Mouse (Mus musculus): ENCODE results near the gene Prkn. TPM values are rescaled to one million over a fixed set of nuclear protein-coding genes. Genes with fewer than 3 reads are reported as not detected.

Gene Prkn
- total RNA-seq, 2 experiments from 2014 or later: 7.0 to 10.9 TPM

DNA sequence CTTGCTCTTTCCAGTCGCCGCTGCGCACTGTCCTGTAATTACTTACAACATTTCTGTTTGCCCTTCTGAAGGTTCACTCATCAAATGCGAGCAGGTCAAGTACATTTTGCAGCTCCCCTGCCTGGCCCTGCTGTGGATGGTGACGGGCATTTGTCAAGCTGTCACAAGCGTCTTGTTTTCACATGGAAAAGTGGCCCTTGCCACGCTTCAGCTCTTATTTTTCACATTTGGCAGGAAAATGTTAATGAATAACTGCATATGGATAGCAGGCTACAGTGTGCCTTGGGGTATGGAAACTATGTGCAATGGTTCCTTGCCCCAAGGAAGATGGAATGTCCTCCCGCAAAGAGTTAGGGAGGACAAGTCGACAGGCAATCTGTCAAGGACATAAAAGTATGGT lies 404.9 kb downstream of the Prkn start:
- intact Hi-C loops (cut with DNase I): no loop called here
- no peak for DNase-seq

DNA sequence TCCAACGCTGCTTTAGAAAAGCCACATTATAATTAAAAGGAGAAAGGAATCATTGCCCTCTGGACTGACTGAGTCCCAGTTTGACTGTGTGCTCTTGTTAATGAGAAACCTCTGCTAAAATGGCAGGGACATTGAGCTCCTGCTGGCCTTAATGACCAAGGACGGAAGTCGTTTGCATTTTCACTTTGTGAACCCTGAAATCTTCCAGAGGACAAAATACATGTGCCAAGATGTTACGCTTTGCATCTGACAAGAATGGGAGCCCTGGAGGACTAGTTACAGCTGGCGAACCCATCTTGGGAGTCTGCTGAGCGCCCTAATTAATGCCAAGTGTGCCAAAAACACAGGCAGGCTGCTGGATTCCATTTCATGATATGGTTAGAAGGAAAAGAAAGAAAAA lies 409.0 kb downstream of the Prkn start:
- intact Hi-C loops (cut with DNase I): no loop called here
- DNase-seq: no peak

DNA sequence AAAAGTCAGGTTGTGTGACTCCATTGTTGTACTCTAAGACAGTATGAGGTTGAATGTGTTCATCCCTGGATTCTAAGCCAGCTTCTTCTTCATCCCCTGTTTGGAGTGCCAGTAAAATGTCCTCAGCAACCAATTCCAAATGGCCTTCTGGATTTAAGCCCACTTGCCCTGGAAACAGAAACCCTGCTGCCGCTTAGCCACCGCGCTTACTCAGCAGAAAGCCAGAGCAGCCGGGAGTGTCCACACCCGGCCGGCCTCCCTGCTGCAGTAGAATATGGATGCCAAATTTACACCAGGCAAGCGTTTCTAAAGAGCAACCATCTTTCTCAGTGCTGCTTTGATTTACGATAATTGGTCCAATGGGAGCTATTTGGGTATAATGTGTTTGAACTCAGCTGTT lies 420.5 kb downstream of the Prkn start:
- intact Hi-C loops (cut with DNase I): no loop called here
- DNase-seq: peak; percentile 2 to 4

DNA sequence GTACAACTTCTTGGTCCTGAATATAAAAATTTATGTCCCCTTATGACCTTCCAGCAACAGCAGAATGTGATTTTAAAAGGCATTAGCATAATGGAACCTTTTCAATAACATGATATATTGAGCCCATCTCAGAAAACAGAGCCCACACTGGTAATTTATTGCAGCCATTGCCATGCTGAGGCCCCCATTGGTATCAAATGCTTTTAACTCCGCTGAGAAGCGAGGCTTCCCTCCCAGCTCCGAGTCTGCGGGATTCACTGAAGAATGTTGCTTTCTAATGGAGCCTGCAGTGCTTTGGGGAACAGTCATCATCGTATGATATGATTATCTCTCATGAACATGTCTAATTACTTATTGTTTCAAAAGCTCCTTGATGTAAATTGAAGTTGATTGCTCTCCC lies 421.5 kb downstream of the Prkn start:
- intact Hi-C loops (cut with DNase I): no loop called here

DNA sequence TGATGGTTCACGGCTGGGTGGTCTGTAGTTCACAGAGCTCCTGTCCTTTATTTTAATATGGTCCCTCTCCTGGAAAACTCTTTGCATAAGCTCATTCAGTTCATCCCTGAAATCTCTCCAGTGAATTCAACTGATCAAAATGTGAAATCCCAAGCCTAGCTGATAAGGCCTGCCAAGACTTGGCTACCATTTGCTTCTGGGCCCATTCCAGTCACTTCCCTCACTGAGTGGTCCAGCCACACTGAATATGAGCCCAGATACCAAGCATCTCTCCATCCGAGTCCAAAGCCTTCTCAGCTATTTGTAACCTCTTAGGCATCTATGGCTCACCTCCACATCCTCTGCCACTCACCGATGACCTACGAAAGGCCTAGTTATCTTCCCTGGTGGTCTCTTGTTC lies 427.8 kb downstream of the Prkn start:
- DNase-seq: no peak
- intact Hi-C loops (cut with DNase I): no loop called here

More for the DNA sequence above, 421.5 kb downstream of the Prkn start:
- DNase-seq: no peak

DNA sequence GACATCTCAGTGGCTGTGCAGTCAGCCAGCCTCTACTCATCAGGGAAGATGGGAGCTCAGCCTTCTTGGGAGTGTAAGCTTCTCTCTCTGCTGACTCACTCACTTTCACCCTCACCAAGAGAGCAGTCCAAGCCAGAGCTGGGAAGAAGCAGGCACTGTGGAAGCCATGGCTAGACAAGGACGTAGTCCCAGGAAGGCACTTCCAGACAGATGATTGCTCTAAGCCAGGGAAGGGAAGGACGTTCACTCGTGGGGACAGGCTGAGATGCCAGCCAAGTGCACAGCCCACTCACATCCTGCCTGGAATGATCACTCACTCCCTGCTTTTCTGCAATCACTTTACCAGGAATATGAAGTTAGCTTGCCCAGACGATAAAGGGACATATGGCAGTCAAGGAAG lies 430.0 kb downstream of the Prkn start:
- intact Hi-C loops (cut with DNase I): no loop called here
- no peak for DNase-seq

DNA sequence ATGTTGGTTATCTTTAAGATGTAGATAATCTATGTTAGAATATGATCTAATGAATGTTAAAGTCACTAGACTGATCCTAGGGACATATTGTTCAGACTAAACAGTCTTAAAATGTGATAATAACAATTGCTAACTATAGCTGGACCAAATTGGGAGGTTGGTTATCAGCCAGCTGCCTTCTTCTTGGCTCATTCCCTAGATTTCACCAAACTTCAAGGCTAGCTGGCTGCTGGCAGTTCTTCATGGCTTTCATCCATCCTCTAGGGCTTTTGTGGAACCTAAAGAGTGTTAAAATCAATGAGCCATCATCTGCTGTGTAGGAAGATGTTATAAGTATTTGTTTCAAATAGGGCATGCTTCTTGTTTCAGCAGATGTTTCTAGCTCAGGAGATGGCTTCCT lies 431.7 kb downstream of the Prkn start:
- DNase-seq: no peak
- intact Hi-C loops (cut with DNase I): no loop called here

DNA sequence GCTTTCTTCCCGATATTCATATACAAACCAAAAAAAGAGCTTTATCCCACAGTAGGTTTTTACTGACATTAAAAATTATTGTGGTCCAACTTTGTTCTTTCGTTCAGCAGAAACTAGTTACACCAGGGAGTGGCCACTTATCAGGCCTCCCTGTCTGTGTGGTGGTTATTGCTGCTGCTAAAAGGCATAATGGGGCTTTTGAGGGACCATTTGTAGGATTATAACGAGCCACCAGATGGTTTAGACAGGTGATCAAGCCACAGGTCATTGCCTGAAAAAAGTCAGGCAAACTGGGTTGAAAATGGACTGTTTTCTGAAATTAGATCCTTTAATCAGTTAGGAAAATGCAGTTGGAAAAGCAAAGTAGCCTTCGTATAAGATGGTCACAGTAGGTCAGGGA lies 444.1 kb downstream of the Prkn start:
- intact Hi-C loops (cut with DNase I): no loop called here
- DNase-seq: no peak

DNA sequence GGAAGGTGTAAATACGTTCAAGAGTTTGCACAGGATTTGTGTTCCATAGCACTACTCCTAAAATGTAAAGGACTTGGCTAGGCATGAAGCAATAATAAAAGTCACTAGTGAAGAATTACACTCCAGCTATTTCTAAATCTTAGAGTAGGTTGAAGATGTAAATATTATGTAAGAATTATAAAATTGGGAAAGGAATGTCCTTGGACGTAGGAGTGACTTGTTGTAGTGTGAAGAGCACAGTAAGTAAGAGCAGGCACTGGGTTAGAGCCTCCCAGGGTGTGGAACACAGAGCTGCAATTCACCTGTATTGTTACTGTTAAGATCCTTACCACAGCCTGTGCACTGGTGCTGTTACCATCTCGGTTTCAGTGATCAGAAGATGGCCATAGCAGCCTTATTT lies 450.0 kb downstream of the Prkn start:
- no peak for DNase-seq
- intact Hi-C loops (cut with DNase I): no loop called here

DNA sequence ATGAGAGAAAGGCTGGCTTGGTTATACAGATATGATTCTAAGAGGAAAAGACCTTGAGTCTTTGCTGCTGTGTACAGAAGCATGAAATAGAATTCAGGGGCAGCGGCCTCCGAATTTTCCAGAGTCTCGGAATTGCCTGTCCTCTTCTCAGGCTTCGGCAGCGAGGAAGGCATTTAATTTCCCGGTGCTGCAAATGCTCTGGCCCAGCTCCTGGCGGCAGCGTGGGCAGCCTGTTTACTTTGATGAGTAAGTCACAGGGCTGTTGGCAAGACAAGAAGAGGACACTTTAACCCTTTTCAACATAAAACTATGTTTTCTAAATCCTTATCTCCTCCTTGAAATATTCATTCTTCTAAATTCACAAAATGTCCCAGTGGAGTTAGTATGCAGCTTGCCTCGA lies 462.9 kb downstream of the Prkn start:
- no peak for DNase-seq
- intact Hi-C loops (cut with DNase I): no loop called here

DNA sequence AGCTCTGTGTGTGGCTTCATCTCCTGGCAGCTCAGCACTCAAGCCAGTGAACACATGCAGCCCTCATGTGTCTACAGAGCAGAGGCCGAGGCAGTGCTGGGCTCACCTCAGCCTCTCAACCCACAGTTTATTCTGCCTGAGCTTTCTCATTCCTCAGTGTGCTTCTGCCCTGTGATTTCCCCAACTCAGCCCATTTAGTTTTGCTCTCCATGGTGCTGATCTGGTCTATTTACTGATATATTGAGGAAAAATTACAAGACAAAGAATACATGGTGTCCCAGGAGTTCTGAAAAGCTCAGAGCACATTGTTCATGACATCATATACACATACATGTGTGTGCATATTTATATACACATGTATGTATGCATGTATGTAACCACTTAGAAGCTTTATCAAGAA lies 469.7 kb downstream of the Prkn start:
- intact Hi-C loops (cut with DNase I): no loop called here
- DNase-seq: no peak

DNA sequence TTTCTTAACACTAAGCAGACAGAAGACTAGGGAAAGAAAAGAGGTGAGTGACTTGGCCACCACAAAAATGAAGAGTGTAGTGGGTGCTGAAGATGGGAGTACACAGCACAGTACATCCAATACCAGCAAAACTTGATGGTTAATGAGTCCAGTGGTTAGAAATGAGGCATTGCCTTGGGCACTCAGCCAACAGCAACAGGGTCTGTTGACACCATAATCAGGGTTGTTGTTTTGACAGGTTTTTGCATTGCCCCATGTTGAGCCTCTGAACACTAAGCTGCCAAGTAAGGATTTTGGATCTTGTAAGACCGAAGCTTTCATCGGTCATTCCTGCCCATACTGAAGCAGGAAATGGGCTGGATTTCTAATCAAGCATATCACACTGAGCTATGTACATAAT lies 474.0 kb downstream of the Prkn start:
- intact Hi-C loops (cut with DNase I): no loop called here
- DNase-seq: no peak

DNA sequence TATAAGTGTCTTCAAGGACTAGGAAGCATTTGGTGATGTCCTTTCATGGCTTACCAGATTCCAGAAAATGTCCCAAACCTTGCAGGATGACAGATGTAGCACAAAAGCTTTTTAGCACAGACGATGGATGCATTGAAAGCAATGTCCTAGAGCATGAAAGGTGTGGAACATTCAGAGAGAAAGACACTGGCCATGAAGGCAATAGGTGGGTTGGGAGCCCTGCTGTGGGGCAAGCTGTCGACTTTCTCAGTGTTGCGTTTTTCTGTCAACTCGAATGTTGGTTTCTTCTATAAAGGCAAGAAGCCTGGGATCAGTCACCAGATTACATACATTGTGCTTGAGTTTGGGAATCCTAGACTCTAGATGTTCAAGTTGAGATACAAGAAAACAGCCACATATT lies 475.5 kb downstream of the Prkn start:
- no peak for DNase-seq
- intact Hi-C loops (cut with DNase I): no loop called here

DNA sequence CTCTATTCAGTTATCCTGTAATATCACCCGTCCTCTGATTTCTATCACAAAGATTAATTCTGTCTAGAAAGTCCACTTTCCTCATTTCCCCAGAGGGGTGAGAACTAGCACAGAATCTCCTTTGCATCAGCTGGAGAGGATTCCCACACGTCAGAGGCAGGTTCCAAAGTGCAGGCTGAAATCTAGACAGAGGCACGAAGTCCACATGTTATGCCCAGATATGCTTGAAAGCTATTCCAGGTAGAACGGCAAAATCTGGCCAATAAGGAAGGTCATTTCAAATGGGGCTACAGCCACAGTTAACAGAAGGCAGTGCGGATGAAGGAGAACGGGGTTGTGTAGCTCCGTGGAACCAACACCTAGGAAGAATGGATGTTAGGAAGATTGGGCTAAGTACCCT lies 478.8 kb downstream of the Prkn start:
- intact Hi-C loops (cut with DNase I): no loop called here
- no peak for DNase-seq

DNA sequence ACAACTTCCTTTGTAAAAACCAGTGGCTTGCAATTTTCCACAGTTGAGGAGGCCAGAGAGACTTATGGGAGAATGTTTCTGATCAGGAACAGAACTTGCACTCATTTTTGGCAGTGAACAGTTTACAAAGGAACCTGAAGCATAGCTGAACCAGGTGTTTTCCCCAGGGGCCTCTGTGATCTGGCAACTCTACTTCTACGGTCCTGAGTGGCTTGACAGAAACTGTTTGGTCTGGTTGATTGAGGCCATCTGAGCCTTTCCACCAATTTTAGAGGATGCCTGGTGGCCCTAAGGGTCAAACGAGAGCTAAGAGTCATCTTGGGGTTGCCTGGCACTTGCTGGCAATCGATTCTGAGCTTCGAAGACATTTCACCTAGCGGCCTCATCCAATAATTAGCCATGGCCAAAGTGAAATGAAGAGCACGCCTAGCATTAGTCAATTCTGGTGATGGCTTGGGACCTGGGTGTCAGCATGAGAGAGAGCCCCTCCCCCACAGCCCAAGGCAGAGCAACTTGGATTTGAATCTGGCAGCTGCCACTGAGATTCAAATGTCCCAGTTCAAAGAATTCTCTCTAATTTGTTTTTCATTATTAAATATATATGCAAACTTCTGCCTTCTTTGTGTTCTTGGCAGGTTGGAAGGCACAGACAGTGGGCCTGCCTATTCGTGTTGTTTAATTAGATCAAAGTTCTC lies 479.6 kb downstream of the Prkn start:
- intact Hi-C loops (cut with DNase I): no loop called here
- no peak for DNase-seq

DNA sequence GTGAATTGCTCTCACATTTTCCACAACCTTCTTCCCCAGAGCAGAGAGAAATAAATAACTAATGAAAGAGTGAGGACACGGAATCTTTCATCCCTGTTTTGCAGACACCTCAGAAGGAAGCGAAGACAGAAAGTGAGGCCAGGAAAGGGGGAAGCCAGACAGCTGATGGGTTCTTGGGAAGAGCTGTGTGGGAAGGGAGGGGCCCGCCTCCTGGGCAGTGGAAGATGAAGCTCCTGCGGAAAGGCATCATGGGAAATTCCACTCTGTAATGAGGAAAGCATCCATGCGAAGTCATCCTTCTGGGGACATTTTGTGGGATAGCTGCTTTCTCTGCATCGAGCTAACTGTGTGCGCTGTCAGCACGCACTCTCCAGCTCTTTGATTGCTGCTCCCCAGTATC lies 491.9 kb downstream of the Prkn start:
- intact Hi-C loops (cut with DNase I): no loop called here

DNA sequence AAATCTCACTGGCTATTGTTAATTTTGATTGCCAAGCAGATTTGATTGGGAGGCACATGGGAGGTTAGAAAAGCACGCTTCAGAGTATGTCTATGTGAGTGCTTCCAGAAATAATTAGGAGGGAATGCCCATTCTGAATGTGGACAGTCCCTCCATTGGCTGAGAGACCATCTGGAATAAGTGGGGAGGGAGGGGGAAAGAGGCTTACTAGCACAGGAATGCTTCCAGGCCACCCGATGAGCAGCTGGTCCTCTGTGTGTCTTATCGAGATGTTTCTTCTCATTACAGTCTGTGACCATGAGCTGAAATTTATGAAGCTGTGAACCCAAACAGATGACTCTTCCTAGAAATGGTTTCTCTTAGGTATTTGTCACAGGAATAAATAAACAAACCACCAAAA lies 493.6 kb downstream of the Prkn start:
- DNase-seq: no peak
- intact Hi-C loops (cut with DNase I): no loop called here

More for the DNA sequence above, 491.9 kb downstream of the Prkn start:
- no peak for DNase-seq

DNA sequence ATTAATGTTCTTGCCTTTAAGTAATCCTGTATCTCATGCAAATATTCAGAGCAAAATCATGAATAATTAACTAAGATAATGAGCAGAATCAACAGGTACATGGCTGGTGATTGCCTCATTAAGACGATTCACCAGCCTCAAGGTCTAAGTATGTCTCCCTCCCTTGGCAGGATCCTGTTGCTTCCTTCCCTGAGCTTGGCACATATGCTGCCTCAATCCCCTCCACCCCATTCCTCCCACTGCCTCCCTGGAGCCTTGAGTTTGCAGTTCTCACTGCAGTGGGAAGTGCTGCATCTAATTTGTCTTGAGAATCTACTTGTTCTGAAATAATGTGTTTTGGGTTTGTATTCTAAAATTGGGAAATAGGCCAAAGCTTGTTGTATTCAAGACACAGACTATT lies 496.0 kb downstream of the Prkn start:
- intact Hi-C loops (cut with DNase I): no loop called here

DNA sequence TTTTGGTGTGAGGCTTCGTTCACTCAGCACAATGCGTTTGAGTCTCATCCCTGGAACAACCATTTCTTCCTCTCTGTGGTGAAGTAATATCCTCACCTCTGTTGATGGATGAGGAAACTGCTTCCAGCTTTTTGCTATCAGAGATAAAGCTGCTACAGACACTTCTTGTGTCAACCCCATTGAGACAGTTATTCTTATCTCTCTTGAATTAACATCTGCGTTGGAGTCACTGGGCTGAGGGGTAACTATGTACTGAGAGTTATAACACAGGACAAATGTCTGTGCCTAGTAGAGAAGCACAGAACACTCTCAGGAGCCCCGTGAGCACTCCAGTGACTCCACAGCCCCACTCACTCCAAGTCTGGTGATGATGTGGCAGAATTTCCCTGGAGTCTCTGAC lies 500.2 kb downstream of the Prkn start:
- intact Hi-C loops (cut with DNase I): no loop called here
- DNase-seq: no peak

More for the DNA sequence above, 496.0 kb downstream of the Prkn start:
- no peak for DNase-seq

DNA sequence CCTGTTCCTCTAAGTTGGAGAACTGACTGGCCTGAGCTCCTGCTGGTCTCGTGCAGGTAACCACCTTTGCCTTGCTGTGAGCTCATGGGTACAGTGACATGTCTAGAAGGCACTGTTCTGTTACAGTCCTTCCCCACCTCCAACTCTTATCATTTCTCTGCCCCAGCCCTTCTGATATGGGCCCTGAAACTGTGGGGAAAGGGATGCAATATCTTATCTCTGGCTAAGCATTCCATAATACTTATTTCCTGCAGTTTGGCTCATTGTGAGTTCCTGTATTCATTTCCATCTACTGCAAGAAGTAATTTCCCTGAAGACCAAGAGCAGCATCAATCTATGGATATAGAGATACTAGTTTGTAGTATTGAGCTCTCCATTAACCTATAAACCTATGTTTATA lies 506.1 kb downstream of the Prkn start:
- DNase-seq: no peak
- intact Hi-C loops (cut with DNase I): no loop called here

DNA sequence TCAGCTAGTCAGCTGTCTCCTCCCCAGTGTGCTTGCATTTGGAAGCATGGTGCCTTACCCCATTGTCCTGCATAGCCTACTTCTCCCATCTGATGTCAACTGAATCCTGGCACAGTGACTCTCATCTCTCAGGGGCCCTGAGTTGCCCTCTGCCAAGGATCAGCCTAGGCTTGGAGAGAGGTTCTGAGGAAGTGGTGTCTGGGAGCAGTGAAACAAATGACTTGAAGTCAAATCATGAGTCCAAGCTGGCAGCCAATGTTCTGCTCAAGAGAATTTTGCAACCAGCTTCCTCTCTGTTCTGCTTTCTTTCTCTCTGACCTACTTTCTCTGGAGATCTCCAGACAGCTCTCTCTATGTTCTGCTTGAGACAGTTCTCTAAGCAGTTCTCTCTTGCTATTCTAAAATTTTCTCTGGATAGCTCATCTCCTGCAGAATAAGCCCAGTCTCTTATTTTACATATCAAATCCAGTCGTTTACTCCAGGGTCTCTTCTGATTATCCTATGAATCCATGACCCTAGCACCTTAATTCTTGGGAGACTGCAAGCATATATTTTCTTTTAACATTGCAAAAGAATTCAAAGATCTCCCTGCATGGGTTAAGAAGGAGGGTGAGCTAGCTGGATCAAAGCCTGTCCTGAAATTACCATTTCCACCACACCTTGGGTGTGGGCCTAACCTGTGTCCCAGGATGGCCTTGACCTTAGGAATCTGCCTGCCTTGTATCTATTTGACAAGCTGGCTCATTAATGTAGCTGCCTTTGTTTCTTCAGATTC lies 512.8 kb downstream of the Prkn start:
- intact Hi-C loops (cut with DNase I): no loop called here
- no peak for DNase-seq

DNA sequence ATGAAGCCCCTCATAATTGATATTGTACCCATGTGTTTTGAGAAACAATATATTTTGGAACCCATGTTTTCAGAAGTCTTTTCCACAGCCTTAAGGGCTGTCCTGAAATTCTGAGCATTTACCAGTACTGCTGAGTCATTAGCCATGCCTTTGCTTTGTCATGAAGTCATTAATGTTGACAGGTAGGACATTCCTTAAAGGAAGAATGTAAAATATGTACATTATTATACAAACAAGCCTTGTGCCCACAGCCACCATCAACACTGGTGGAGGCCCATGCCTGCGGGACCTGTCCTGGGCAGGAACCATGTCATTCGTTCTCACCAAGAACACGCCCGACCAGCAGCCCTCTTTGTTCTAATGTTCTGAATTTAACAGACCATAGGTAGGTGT lies 513.4 kb downstream of the Prkn start:
- no peak for DNase-seq
- intact Hi-C loops (cut with DNase I): no loop called here
